Mouse (Mus musculus) megakaryocyte, embryonic 14.5 days (primary cell): ENCODE measurements around the gene Cops3. TPM values are rescaled to one million over a fixed set of nuclear protein-coding genes. Genes with fewer than 3 reads are reported as not detected.

Experiments
- H3K27me3 ChIP-seq: replicated peaks from 2 replicates; pipeline ENCODE3; 2012; ENCODE audit warnings: inconsistent platforms
- H3K36me3 ChIP-seq: replicated peaks from 2 replicates; pipeline ENCODE3; 2012; ENCODE audit warnings: low read length, inconsistent platforms, mixed read lengths
- H3K4me1 ChIP-seq: 2 replicates; pipeline ENCODE4 v1.6.1; 2012; ENCODE audit warnings: inconsistent platforms
- H3K4me3 ChIP-seq: replicated peaks from 2 replicates; pipeline ENCODE3; 2012; ENCODE audit warnings: moderate library complexity, mild to moderate bottlenecking, inconsistent platforms
- H3K9me3 ChIP-seq: 2 replicates; pipeline ENCODE4 v1.6.1; 2012; ENCODE audit warnings: inconsistent platforms
- FLI1 ChIP-seq: IDR thresholded peaks from 2 replicates; pipeline ENCODE4 v1.6.1; 2012; ENCODE audit warnings: low read length, inconsistent platforms, mixed read lengths
- GATA1 ChIP-seq: IDR thresholded peaks from 3 replicates; pipeline ENCODE4 v1.6.1; 2012; ENCODE audit warnings: mixed read lengths, low read length, inconsistent platforms, borderline replicate concordance
- polyA plus RNA-seq: library from polyadenylated mRNA; stranded (reverse); fragments of >175 nt; gene quantifications from 2 replicates; pipeline ENCODE4 v1.2.3, GENCODE M21; 2012; ENCODE audit warnings: low replicate concordance; ENCODE audit not compliant: insufficient read depth

The Cops3 gene
- polyA plus RNA-seq, 1 experiment, result 21.7 TPM

DNA sequence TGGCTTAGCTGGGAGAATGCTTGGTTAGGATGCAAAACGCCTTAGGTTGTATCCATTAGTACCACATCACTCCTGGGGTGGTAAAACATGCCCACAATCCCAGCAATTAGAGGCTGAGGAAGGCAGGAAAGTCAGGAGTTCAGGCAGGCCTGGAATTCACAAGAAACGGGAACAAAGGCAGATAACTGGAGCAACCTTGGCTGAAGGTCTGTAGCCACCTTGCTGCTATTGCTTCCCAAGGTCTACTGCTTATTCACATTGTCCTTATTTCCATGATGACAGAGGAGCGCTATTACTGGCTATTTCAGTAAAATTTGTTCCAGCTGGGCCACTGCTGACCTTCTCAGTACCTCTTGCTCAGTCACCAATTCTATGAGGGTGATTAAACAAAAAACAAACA is 26.4 kb downstream of the Cops3 start:
- Histone ChIP-seq H3K27me3 (no peaks in the 10 kb centered on the region), H3K4me1 (peaks cover 41% of the 10 kb centered on the region), H3K4me3 (no peak overlapping the region), H3K36me3 (peaks cover 52% of the 10 kb centered on the region), H3K9me3 (no peaks in the 10 kb centered on the region)
- TF ChIP-seq GATA1 (no peak), FLI1 (no peak)

DNA sequence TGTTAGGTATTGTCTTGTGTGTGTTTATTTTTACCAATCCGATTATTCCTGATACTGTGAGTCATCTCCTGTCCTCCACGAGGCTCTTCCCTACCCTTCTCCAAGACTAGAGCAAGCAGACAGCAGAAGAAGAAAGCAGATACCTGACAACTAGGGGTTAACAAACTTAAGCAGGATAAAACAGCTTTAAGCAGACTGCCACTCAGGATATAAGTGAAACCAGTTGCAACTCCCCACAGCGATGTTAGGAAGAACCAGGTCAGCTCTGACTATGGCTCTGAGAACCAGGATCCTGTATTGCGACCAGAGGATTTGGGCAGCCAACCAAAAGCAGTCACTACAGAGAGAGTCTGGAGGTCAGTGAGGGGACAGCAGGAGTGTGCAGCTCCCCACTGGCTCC is 28.4 kb downstream of the Cops3 start:
- peaks cover 50% of the 10 kb centered on the region for H3K36me3 ChIP-seq
- no peaks in the 10 kb centered on the region for H3K9me3 ChIP-seq
- TF ChIP-seq GATA1, result no peak
- no peak for TF ChIP-seq FLI1
- H3K4me1 ChIP-seq, result peaks cover 57% of the 10 kb centered on the region
- no peaks in the 10 kb centered on the region for H3K27me3 ChIP-seq
- H3K4me3 ChIP-seq, result peak overlapping the region; percentile 93

DNA sequence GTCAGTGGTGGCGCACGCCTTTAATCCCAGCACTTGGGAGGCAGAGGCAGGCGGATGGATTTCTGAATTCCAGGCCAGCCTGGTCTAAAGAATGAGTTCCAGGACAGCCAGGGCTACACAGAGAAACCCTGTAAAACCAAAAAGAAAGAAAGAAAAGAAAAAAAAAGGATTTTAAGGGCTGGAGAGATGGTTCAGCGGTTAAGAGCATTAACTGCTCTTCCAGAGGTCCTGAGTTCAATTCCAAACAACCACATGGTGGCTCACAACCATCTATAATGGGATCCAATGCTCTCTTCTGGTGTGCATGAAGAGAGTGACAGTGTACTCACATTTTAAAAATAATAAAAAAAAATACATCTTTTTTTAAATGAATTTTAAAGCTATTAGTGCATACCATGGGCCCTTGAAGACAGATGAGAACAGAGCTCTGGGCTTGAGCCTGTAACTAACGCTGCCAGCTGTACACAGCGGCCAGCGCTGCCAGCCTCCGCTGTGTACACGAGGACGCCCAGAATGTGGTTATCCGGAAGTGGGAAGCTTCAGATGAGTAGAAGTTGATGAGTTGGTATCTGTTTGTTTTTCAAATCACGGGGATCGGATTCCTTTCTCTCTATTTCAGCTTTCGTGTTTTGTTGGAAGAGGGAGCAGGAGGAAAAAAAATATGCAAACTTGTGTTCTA is 29.0 kb downstream of the Cops3 start:
- H3K4me1 ChIP-seq, result peaks cover 63% of the 10 kb centered on the region
- TF ChIP-seq FLI1, result no peak
- H3K27me3 ChIP-seq, result no peaks in the 10 kb centered on the region
- peak overlapping the region; percentile 93 for H3K4me3 ChIP-seq
- H3K36me3 ChIP-seq, result peaks cover 50% of the 10 kb centered on the region
- H3K9me3 ChIP-seq, result no peaks in the 10 kb centered on the region

DNA sequence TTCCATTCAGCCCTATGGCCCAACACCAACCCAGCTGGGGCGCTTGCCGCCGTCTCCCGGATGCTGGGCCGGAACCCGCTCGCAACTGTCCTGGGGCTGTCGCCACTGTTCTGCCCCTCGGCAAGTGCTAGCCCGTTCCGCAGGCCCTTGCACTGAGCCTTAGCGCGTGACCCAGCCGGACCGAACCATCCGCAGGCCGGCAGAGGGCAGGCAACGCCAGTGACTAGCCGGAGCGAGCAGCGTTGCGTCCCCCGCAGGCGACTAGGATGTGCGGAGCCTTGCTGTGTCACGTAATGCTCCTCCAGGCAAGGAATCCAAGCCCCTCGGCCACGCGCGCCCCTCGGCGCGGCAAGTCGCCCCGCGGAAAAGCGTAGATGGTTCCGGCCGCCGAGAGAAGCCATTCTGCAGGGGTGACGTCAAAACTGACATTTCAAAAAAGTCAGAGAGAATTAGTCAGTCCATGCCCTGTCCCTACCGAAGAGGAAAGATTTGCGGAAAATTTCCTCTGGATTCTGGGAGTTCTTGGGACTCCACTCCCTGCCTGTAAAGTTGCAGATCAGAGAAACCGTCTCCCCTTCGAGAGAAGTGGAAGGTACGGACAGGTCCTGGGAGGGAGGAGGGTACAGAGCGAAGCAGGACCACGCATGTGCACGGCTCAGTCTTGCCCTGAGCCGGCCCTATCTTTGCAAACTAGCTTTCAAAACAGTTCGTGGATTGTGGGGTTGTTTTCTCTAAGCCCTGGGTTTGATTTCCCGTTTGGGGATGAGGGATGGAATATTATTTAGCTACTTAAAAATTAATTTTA is 29.8 kb downstream of the Cops3 start, which contains the start of gene Flcn:
TSS of gene Flcn (minus strand) at position 347 of the 805 bp plus-strand sequence.
- Histone ChIP-seq H3K9me3 (no peaks in the 10 kb centered on the region), H3K4me3 (peak within 1 kb of the TSS; percentile 93), H3K36me3 (peaks cover 55% of the 10 kb centered on the region), H3K4me1 (peaks cover 71% of the 10 kb centered on the region), H3K27me3 (no peaks in the 10 kb centered on the region)
- TF ChIP-seq GATA1, result no peak
- TF ChIP-seq FLI1, result no peak

DNA sequence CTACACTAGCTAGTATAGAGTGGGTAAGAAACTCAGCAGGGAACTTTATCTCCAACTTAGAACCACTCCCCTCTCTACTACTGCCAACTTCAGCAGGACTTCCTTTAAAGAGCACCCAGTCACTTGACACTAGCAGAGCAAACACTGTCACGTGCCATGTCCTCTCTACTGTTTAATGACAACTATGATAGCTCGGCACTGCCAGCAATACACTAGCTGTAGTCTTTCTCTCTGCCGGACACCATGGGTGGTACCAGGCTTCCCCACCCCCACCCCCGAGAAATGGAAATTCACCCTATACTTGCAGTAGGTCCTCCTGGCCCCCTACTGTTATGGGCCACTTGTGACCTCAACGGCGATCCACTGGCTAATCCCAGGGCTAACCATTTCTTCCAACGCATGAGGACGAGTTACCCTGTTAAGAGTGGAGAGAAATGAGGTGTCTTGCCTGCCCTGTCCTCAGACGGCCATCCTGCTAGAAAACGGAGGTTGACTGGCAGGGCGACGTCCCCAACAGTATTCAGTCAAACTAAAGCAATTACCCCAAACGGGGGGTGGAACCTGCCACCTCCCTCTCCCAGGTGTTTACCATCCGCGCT is 30.5 kb downstream of the Cops3 start:
- H3K36me3 ChIP-seq, result peaks cover 58% of the 10 kb centered on the region
- no peaks in the 10 kb centered on the region for H3K27me3 ChIP-seq
- H3K9me3 ChIP-seq, result no peaks in the 10 kb centered on the region
- peak overlapping the region; percentile 93 for H3K4me3 ChIP-seq
- H3K4me1 ChIP-seq, result peaks cover 77% of the 10 kb centered on the region
- no peak for TF ChIP-seq FLI1
- TF ChIP-seq GATA1, result no peak

DNA sequence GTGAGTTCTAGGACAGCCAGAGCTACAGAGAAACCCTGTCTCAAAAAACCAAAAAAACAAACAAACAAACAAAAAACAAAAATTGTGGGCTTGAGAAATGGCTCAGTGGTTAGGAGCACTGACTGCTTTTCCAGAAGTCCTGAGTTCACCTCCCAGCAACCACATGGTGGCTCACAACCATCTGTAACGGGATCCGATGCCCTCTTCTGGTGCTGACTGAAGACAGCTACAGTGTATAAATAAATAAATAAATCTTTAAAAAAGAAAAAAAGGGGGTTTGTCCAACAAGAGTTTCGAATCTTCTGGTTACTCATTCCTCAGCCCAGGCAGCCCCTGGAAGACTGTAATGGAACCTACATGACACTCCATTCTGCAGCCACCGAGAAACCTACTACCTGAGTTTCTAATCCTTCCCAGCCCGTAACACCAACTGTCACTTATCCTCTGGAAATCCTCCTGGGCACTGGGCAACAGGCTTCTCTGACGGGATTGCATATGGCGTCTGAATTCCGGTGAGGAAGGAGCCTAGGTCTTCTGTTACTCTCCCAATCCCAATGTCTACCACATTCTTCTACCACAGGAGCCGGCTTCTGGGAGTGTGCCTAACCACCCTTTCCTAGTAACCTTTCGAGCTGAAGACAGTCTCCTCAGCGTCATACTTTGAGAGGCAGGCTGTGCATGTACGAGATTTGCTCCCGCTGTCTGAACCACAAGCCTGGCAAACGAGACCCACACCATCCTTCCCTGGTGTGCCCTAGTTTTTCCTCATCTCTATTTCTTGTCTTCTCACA is 31.3 kb downstream of the Cops3 start:
- H3K36me3 ChIP-seq, result peaks cover 62% of the 10 kb centered on the region
- H3K9me3 ChIP-seq, result no peaks in the 10 kb centered on the region
- TF ChIP-seq FLI1, result no peak
- TF ChIP-seq GATA1, result no peak
- no peaks in the 10 kb centered on the region for H3K27me3 ChIP-seq
- H3K4me3 ChIP-seq, result peak overlapping the region; percentile 93
- peaks cover 76% of the 10 kb centered on the region for H3K4me1 ChIP-seq

DNA sequence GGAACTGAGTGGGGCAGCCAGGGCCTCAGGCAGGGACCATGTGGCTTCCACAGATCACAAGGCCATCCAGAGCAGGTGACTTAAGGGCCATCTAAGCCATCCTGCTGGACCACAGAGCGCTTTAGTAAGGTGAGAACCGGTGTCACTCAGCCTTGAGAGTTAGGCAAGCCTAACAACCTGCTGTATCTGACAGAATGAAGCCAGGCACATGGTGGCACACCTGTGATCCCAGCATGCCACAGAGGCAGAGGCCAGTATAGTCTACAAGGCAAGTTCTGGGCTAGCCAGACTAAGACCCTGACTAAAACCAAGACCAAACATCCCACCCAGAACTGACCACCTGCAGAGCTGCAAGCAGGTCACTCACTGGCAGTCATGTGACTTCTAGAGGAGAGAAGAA is 34.0 kb downstream of the Cops3 start:
- TF ChIP-seq GATA1 (no peak), FLI1 (no peak)
- H3K4me1 ChIP-seq, result peaks cover 56% of the 10 kb centered on the region
- no peaks in the 10 kb centered on the region for H3K9me3 ChIP-seq
- peaks cover 76% of the 10 kb centered on the region for H3K36me3 ChIP-seq
- H3K27me3 ChIP-seq, result no peaks in the 10 kb centered on the region
- H3K4me3 ChIP-seq, result peak overlapping the region; percentile 13

DNA sequence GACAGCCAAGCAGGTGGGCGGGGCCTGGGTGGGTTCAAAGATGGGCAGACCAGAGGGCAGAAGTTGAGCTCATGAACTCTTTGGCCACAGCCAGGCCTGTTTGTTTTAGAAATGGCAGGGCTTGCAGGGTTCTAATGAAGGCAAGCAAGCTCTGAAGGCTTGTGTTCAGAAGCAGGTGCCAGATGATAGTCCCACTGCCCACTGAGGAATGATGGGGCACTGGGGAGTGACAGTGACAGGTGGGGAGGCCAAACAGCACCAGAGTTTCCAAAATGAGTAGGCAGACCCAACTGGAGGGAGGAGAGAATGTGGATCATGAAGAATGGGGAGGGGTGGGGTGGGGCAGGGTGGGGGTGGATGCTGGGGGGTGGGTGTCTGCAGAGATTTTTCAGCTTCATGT is 34.4 kb downstream of the Cops3 start:
- Histone ChIP-seq H3K36me3 (peaks cover 80% of the 10 kb centered on the region), H3K4me3 (no peak overlapping the region), H3K9me3 (no peaks in the 10 kb centered on the region), H3K4me1 (peaks cover 56% of the 10 kb centered on the region), H3K27me3 (no peaks in the 10 kb centered on the region)
- no peak for TF ChIP-seq FLI1

DNA sequence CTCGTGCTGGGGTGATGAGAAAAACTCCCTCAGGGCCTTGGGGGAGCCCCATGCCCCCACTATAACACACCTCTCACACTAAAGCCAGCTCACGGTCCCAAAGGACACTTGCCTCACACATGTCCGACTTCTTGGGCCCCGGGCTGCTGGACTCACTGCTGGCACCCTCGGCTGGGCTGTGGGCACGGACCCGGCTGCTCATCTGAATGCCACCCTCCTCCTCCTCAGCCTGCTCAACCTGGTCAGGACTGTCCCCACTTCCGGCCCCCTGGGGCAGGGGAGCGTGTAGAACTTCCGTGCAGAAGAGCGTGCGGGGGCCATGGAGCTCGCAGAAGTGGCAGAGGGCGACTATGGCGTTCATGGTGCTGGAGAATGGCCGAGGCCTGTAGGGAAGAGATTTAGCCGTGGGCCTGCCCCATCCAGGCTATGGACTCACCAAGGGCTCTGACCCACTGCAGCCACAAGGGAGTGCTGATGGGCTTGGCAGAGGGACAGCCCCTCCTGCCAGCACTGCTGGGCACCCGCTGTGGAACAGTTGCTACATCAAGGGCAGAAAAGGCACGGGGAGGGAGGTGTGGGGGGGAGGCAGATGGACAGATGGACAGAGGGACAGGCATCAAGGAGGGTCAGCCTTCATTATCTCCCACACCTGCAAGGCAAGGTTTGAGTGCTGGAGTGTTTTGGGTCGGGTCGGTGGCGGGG is 35.1 kb downstream of the Cops3 start:
- no peaks in the 10 kb centered on the region for H3K27me3 ChIP-seq
- H3K4me3 ChIP-seq, result no peak overlapping the region
- peaks cover 87% of the 10 kb centered on the region for H3K36me3 ChIP-seq
- peaks cover 56% of the 10 kb centered on the region for H3K4me1 ChIP-seq
- TF ChIP-seq GATA1 (no peak), FLI1 (no peak)
- H3K9me3 ChIP-seq, result no peaks in the 10 kb centered on the region

DNA sequence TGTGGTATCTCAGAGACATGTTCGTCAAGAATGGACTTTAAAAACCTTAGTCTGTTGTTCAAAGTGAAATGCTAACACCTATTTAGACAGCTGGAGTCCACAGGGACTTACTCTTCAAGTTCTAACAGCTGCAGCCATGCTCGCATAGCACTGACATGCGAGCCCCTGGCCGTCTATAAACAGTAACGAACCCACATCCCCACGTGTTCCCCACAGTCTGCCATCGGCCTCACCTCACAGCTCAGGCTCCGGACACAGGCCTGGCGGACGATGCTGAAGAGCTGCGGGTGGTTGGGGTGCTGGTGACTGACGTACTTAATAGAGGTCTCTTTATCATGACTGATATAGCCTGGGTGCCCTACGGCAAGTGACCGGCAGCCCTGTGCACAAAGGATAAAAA is 36.1 kb downstream of the Cops3 start:
- no peaks in the 10 kb centered on the region for H3K27me3 ChIP-seq
- peaks cover 98% of the 10 kb centered on the region for H3K36me3 ChIP-seq
- H3K4me3 ChIP-seq, result no peak overlapping the region
- no peak for TF ChIP-seq FLI1
- TF ChIP-seq GATA1, result no peak
- H3K9me3 ChIP-seq, result no peaks in the 10 kb centered on the region
- H3K4me1 ChIP-seq, result peaks cover 53% of the 10 kb centered on the region
